Mouse (Mus musculus) liver, embryonic 16.5 days (tissue): ENCODE data around the gene Ubxn1. TPM values are rescaled to one million over a fixed set of nuclear protein-coding genes. Genes with fewer than 3 reads are reported as not detected.

Experiments
- microRNA-seq: library from miRNA; unstranded; fragments of <30 nt; microRNA quantifications from one replicate; pipeline ENCODE4, GENCODE M21; 2016
- polyA plus RNA-seq: library from polyadenylated mRNA; unstranded; fragments of >200 nt; fragmentation: Nextera tagmentation; extraction: Ambion mirVana; gene quantifications from 2 replicates; pipeline ENCODE4 v1.2.1, GENCODE M21; 2015

Gene Ubxn1
- polyA plus RNA-seq, 1 experiment from 2014 or later, result 92.7 TPM

Small RNAs within 50 kb of the gene (microRNA-seq; reads per million reads assigned to microRNA genes)
- not detected for gene Mir5136

Other genes with a start within 250 kb of the Ubxn1 start
- 0.02 TPM in 1 of 2 replicates, not detected in the other for gene Chrm1, start 207.7 kb upstream of the Ubxn1 start, polyA plus RNA-seq
- gene Slc3a2, start 148.1 kb upstream of the Ubxn1 start, polyA plus RNA-seq, result 133 and 137 TPM in 2 replicates
- 40.0 and 48.3 TPM in 2 replicates for gene Wdr74, start 135.7 kb upstream of the Ubxn1 start, polyA plus RNA-seq
- 0.45 and 0.63 TPM in 2 replicates for gene 1700092M07Rik, start 130.8 kb upstream of the Ubxn1 start, polyA plus RNA-seq
- gene Stx5a, start 130.1 kb upstream of the Ubxn1 start, polyA plus RNA-seq, result 57.8 and 59.8 TPM in 2 replicates
- 77.8 and 87.7 TPM in 2 replicates for gene Nxf1, start 114.4 kb upstream of the Ubxn1 start, polyA plus RNA-seq
- gene Tmem223, start 100.5 kb upstream of the Ubxn1 start, polyA plus RNA-seq, result 48.1 and 50.9 TPM in 2 replicates
- 90.9 and 93.7 TPM in 2 replicates for gene Tmem179b, start 97.0 kb upstream of the Ubxn1 start, polyA plus RNA-seq
- gene Taf6l, start 85.1 kb upstream of the Ubxn1 start, polyA plus RNA-seq, result 10.0 and 11.0 TPM in 2 replicates
- gene Polr2g, start 72.9 kb upstream of the Ubxn1 start, polyA plus RNA-seq, result 56.4 and 64.8 TPM in 2 replicates
- gene Zbtb3, start 68.9 kb upstream of the Ubxn1 start, polyA plus RNA-seq, result 1.0 and 1.5 TPM in 2 replicates
- gene Ttc9c, start 52.2 kb upstream of the Ubxn1 start, polyA plus RNA-seq, result 21.6 and 22.9 TPM in 2 replicates
- 1.8 and 2.1 TPM in 2 replicates for gene Hnrnpul2, start 51.5 kb upstream of the Ubxn1 start, polyA plus RNA-seq
- gene AC129217.1, start 41.7 kb upstream of the Ubxn1 start, polyA plus RNA-seq, result not detected in 2 replicates
- gene Bscl2, start 34.0 kb upstream of the Ubxn1 start, polyA plus RNA-seq, result 27.1 and 29.3 TPM in 2 replicates
- gene Gng3, start 32.3 kb upstream of the Ubxn1 start, polyA plus RNA-seq, result 0.22 and 0.51 TPM in 2 replicates
- 0.06 and 0.35 TPM in 2 replicates for gene Lrrn4cl, start 20.7 kb upstream of the Ubxn1 start, polyA plus RNA-seq
- 27.9 and 29.6 TPM in 2 replicates for gene Uqcc3, start 9.4 kb downstream of the Ubxn1 start, polyA plus RNA-seq
- 29.6 and 41.8 TPM in 2 replicates for gene Lbhd1, start 12.2 kb downstream of the Ubxn1 start, polyA plus RNA-seq
- gene Gm49403, start 12.4 kb downstream of the Ubxn1 start, polyA plus RNA-seq, result not detected in 2 replicates
- gene 1810009A15Rik, start 17.4 kb downstream of the Ubxn1 start, polyA plus RNA-seq, result 38.6 and 43.2 TPM in 2 replicates
- not detected in 2 replicates for gene Gm49416, start 17.4 kb downstream of the Ubxn1 start, polyA plus RNA-seq
- gene Ints5, start 21.5 kb downstream of the Ubxn1 start, polyA plus RNA-seq, result 18.3 and 21.1 TPM in 2 replicates
- gene Ganab, start 26.6 kb downstream of the Ubxn1 start, polyA plus RNA-seq, result 50.3 and 50.8 TPM in 2 replicates
- gene B3gat3, start 48.9 kb downstream of the Ubxn1 start, polyA plus RNA-seq, result 19.8 and 20.5 TPM in 2 replicates
- gene Rom1, start 57.9 kb downstream of the Ubxn1 start, polyA plus RNA-seq, result 2.4 and 2.6 TPM in 2 replicates
- 11.4 and 12.8 TPM in 2 replicates for gene Eml3, start 58.1 kb downstream of the Ubxn1 start, polyA plus RNA-seq
- 73.9 and 82.3 TPM in 2 replicates for gene Mta2, start 70.4 kb downstream of the Ubxn1 start, polyA plus RNA-seq
- 12.6 and 12.9 TPM in 2 replicates for gene Tut1, start 82.4 kb downstream of the Ubxn1 start, polyA plus RNA-seq
- 153 and 172 TPM in 2 replicates for gene Eef1g, start 95.5 kb downstream of the Ubxn1 start, polyA plus RNA-seq
- 3.1 TPM in 2 replicates for gene Ahnak, start 117.8 kb downstream of the Ubxn1 start, polyA plus RNA-seq
- gene Scgb1a1, start 216.5 kb downstream of the Ubxn1 start, polyA plus RNA-seq, result not detected in 2 replicates